Mouse (Mus musculus): ENCODE results near the gene Slc39a11. TPM values are rescaled to one million over a fixed set of nuclear protein-coding genes. Genes with fewer than 3 reads are reported as not detected.

The Slc39a11 gene
- polyA plus RNA-seq, 1 experiment from 2014 or later, result 40.1 TPM

DNA sequence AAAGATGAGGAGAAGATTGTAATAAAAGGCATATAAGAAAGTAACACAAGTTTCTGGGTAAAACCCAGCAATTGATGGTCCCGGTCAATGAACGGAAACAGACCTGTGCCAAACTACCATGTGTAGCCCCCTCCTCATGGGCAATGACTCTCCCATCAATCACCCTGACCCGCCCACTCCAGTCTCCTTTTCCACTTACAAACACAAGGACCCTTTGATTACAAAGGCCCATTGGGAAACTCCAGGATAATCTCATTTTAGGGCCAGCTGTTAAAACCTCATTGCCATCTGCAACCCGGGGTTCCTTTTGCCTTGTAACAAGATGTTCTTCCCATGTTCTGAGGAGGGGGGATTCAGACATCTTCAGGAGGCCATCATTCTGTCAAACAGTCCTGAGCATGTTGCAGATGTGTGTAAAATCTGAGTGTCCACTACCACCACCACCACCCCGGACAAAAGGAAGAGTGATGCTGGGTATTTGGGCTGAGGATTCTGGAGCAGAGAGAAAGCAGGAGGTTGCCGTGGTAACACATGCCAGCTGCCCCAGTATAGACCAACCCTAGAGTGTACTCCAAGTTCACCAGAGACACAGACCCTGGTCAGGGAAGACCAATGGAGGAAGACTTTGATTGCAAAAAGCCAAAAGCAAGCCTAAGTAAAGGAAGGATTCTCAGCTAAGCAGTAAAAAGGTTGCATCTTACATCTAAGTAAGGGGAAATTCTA lies 419.3 kb downstream of the Slc39a11 start:
- H3K4me3 ChIP-seq (ENCODE audit: low read length), result no peak overlapping the region
- no peaks in the 10 kb centered on the region for H3K36me3 ChIP-seq (ENCODE audit: control insufficient read depth, insufficient read depth, low read length)
- peaks cover 10% of the 10 kb centered on the region; the same call in 1 of the 2 replicates for H3K4me1 ChIP-seq (ENCODE audit: control insufficient read depth, insufficient read depth, low read depth, low read length)
- no peak overlapping the region for H3K9ac ChIP-seq (ENCODE audit: low read depth, low read length)
- WGBS, result 55% methylated on average over 6 of the region's 6 CpGs
- H3K9me3 ChIP-seq (ENCODE audit: control insufficient read depth, low read length), result no peaks in the 10 kb centered on the region
- H3K27ac ChIP-seq (ENCODE audit: low read depth, low read length), result no peak overlapping the region
- H3K4me2 ChIP-seq (ENCODE audit: low read length), result no peak overlapping the region
- H3K27me3 ChIP-seq (replicated peaks; ENCODE audit: control insufficient read depth, insufficient read depth, low read length), result no peaks in the 10 kb centered on the region
- 0 out of 2 replicates have a peak, but pooled peaks have one; percentile 42 for ATAC-seq

- no peak overlapping the region for H3K27ac ChIP-seq (ENCODE audit: low read depth, low read length)
- H3K27me3 ChIP-seq (replicated peaks; ENCODE audit: control insufficient read depth, insufficient read depth, low read length), result no peaks in the 10 kb centered on the region
- H3K9ac ChIP-seq (ENCODE audit: low read depth, low read length), result no peak overlapping the region
- 51% methylated on average over 3 of the region's 3 CpGs for WGBS
- no peak overlapping the region for H3K4me2 ChIP-seq (ENCODE audit: low read length)
- H3K9me3 ChIP-seq (ENCODE audit: control insufficient read depth, low read length), result no peaks in the 10 kb centered on the region
- ATAC-seq, result no peak
- H3K36me3 ChIP-seq (ENCODE audit: control insufficient read depth, insufficient read depth, low read length), result no peaks in the 10 kb centered on the region
- H3K4me1 ChIP-seq (ENCODE audit: control insufficient read depth, insufficient read depth, low read depth, low read length), result peaks cover 14% of the 10 kb centered on the region
- no peak overlapping the region for H3K4me3 ChIP-seq (ENCODE audit: low read length)
Measured at GRCm38 (mm10) chr11:113225748-113226147, 424.1 kb downstream of the Slc39a11 start.

DNA sequence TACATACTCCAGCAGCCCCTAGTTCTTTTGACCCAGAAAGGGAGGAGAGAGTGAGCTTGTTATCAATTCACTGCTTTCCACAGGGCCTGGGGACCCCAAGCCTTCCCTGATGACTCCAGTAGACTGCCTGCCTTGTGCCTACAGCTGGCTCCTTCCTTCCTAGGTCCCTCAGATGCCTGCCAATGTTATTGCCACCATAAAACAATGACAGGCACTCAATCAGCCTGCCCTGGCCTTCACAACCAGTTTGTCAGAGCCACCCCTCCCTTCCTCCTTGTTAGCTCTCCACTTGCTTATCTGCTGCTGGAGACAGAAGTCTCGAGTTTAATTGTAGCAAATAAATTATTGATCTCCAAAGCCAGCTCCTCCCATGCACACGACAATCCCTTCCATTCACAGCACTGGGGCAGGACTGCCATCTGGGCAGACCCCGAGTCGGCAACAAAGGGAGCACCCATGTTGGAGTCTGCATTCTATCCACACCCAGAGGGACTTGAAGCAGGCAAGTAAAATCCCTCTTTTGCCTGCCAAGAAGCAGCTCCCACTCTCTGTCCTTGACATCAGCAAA lies 426.0 kb downstream of the Slc39a11 start:
- H3K27ac ChIP-seq (ENCODE audit: low read depth, low read length), result no peak overlapping the region
- H3K4me2 ChIP-seq (ENCODE audit: low read length), result no peak overlapping the region
- no peak overlapping the region for H3K4me3 ChIP-seq (ENCODE audit: low read length)
- H3K9me3 ChIP-seq (ENCODE audit: control insufficient read depth, low read length), result no peaks in the 10 kb centered on the region
- H3K27me3 ChIP-seq (replicated peaks; ENCODE audit: control insufficient read depth, insufficient read depth, low read length), result no peaks in the 10 kb centered on the region
- no peak overlapping the region for H3K9ac ChIP-seq (ENCODE audit: low read depth, low read length)
- H3K36me3 ChIP-seq (ENCODE audit: control insufficient read depth, insufficient read depth, low read length), result no peaks in the 10 kb centered on the region
- no peak for ATAC-seq
- peaks cover 10% of the 10 kb centered on the region for H3K4me1 ChIP-seq (ENCODE audit: control insufficient read depth, insufficient read depth, low read depth, low read length)
- 62% methylated on average over 4 of the region's 4 CpGs for WGBS

GRCm38 (mm10) chr11:113221267-113222195 lies 428.3 kb downstream of the Slc39a11 start:
- no peaks in the 10 kb centered on the region for H3K9me3 ChIP-seq (ENCODE audit: control insufficient read depth, low read length)
- H3K27ac ChIP-seq (ENCODE audit: low read depth, low read length), result 0 out of 2 replicates have a peak overlapping the region, but pooled peaks have one; percentile 1
- no peaks in the 10 kb centered on the region for H3K36me3 ChIP-seq (ENCODE audit: control insufficient read depth, insufficient read depth, low read length)
- H3K4me2 ChIP-seq (ENCODE audit: low read length), result peak overlapping the region; percentile 27; the same call in 1 of the 2 replicates
- 17% methylated on average over 18 of the region's 18 CpGs for WGBS
- ATAC-seq, result peak; percentile 91
- peaks cover 10% of the 10 kb centered on the region for H3K4me1 ChIP-seq (ENCODE audit: control insufficient read depth, insufficient read depth, low read depth, low read length)
- no peak overlapping the region for H3K9ac ChIP-seq (ENCODE audit: low read depth, low read length)
- no peaks in the 10 kb centered on the region for H3K27me3 ChIP-seq (replicated peaks; ENCODE audit: control insufficient read depth, insufficient read depth, low read length)
- no peak overlapping the region for H3K4me3 ChIP-seq (ENCODE audit: low read length)

GRCm38 (mm10) chr11:113220649-113221048 lies 429.2 kb downstream of the Slc39a11 start:
- Histone ChIP-seq H3K4me3 (ENCODE audit: low read length) (no peak overlapping the region), H3K27ac (ENCODE audit: low read depth, low read length) (no peak overlapping the region), H3K4me1 (ENCODE audit: control insufficient read depth, insufficient read depth, low read depth, low read length) (peaks cover 10% of the 10 kb centered on the region), H3K27me3 (replicated peaks; ENCODE audit: control insufficient read depth, insufficient read depth, low read length) (no peaks in the 10 kb centered on the region), H3K4me2 (ENCODE audit: low read length) (no peak overlapping the region), H3K9me3 (ENCODE audit: control insufficient read depth, low read length) (no peaks in the 10 kb centered on the region), H3K9ac (ENCODE audit: low read depth, low read length) (no peak overlapping the region), H3K36me3 (ENCODE audit: control insufficient read depth, insufficient read depth, low read length) (no peaks in the 10 kb centered on the region)
- WGBS, result 77% methylated on average over 2 of the region's 2 CpGs
- no peak for ATAC-seq

DNA sequence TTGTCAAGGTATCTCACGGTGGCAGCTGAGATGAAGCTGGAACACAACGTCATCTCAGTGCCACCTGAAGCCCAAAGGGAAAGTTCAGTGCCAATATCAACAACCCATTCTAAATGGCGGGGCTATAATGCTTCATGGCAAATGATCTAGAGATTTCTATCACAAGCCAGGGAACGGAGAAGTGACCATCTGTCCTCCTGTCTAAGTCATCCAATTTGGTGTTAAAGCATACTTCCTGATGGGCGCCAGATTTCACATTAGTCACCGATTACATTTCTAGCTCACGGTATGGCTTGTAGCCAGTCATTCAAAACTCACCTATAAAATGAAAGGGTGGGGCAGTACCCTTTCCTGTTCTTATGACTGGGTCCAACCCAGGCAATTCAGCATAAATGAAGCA lies 435.1 kb downstream of the Slc39a11 start:
- no peak for ATAC-seq
- H3K27ac ChIP-seq (ENCODE audit: low read depth, low read length), result no peak overlapping the region

DNA sequence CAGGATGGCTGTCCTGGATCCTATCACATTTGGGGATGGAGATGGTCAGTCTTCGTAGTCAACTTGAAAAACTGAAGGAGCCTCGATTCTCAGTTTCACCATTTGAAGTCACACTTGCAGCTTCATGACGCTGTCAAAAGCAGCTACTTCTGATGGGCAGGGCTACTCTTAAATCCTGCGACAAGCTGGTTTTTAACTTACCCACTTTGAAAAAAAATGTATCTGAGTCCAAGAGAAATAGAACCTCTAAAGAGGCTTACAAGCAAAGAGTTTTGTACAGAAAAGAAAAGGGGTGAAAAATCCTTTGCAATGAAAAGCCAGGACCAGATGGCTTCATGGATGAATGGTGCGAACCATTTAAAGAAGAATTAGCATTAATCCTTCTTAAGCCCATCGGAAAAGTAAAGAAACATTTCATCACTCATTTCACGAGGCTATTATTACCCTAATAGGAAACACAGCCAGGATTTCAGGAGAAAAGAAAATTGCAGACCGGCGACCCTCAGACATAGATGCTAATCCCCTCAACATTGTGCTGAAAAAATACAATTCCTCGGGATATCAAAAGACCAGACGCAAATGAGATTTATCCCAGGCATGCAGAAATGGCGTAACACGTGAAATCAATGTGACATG lies 437.4 kb downstream of the Slc39a11 start:
- no peaks in the 10 kb centered on the region for H3K36me3 ChIP-seq (ENCODE audit: control insufficient read depth, insufficient read depth, low read length)

More for the DNA sequence above, 435.1 kb downstream of the Slc39a11 start:
- Histone ChIP-seq H3K9me3 (ENCODE audit: control insufficient read depth, low read length) (no peaks in the 10 kb centered on the region), H3K27me3 (replicated peaks; ENCODE audit: control insufficient read depth, insufficient read depth, low read length) (no peaks in the 10 kb centered on the region), H3K36me3 (ENCODE audit: control insufficient read depth, insufficient read depth, low read length) (no peaks in the 10 kb centered on the region), H3K9ac (ENCODE audit: low read depth, low read length) (no peak overlapping the region), H3K4me2 (ENCODE audit: low read length) (no peak overlapping the region), H3K4me3 (ENCODE audit: low read length) (no peak overlapping the region), H3K4me1 (ENCODE audit: control insufficient read depth, insufficient read depth, low read depth, low read length) (no peaks in the 10 kb centered on the region)
- WGBS, result 81% methylated on average over 7 of the region's 7 CpGs

GRCm38 (mm10) chr11:113209220-113209878 lies 440.5 kb downstream of the Slc39a11 start:
- ATAC-seq, result no peak
- Histone ChIP-seq H3K9me3 (ENCODE audit: control insufficient read depth, low read length) (no peaks in the 10 kb centered on the region), H3K27me3 (replicated peaks; ENCODE audit: control insufficient read depth, insufficient read depth, low read length) (no peaks in the 10 kb centered on the region), H3K4me2 (ENCODE audit: low read length) (no peak overlapping the region), H3K4me3 (ENCODE audit: low read length) (no peak overlapping the region), H3K9ac (ENCODE audit: low read depth, low read length) (no peak overlapping the region), H3K4me1 (ENCODE audit: control insufficient read depth, insufficient read depth, low read depth, low read length) (no peaks in the 10 kb centered on the region), H3K36me3 (ENCODE audit: control insufficient read depth, insufficient read depth, low read length) (no peaks in the 10 kb centered on the region), H3K27ac (ENCODE audit: low read depth, low read length) (no peak overlapping the region)
- WGBS, result 76% methylated on average over 16 of the region's 16 CpGs

More for the DNA sequence above, 437.4 kb downstream of the Slc39a11 start:
- Histone ChIP-seq H3K4me3 (ENCODE audit: low read length) (no peak overlapping the region), H3K4me2 (ENCODE audit: low read length) (no peak overlapping the region), H3K9ac (ENCODE audit: low read depth, low read length) (no peak overlapping the region), H3K4me1 (ENCODE audit: control insufficient read depth, insufficient read depth, low read depth, low read length) (no peaks in the 10 kb centered on the region), H3K9me3 (ENCODE audit: control insufficient read depth, low read length) (no peaks in the 10 kb centered on the region), H3K27ac (ENCODE audit: low read depth, low read length) (no peak overlapping the region), H3K27me3 (replicated peaks; ENCODE audit: control insufficient read depth, insufficient read depth, low read length) (no peaks in the 10 kb centered on the region)
- ATAC-seq, result no peak
- 60% methylated on average over 13 of the region's 13 CpGs for WGBS

Data from hindbrain, embryonic 16.5 days (tissue).